ENCODE assay signal across 9 mouse cellular contexts in genomic region chr8:108798012-108798411, GRCm38 (mm10).
DNase-seq lines count a peak whose midpoint lies in the region; ATAC-seq and TF ChIP-seq lines count a peak whose summit lies in the region.
"Had no signal": no experiment of that assay in that cellular context is flagged by ENCODE, and none has a peak within 500 bp of the region (broad histone marks: within the 10 kb centered on the region; RNA-seq: fewer than 3 reads in every experiment).

No protein-coding gene starts in this region.

- no peaks in the 10 kb centered on the region for H3K27me3 ChIP-seq in liver, adult 2 months (ENCODE audit: control insufficient read depth, insufficient read depth, low read length)
- no peaks in the 10 kb centered on the region for H3K27me3 ChIP-seq in liver, embryonic 12.5 days (replicated peaks)
- no peaks in the 10 kb centered on the region for H3K27me3 ChIP-seq in cerebellum, adult 2 months (ENCODE audit: control insufficient read depth, insufficient read depth, low read length)
- no peaks in the 10 kb centered on the region for H3K27me3 ChIP-seq in heart, embryonic 14.5 days (ENCODE audit: control insufficient read depth, insufficient read depth, low read length)

- ATAC-seq in liver, embryonic 12.5 days: no peak
- peak; percentile 64 for ATAC-seq in heart, embryonic 14.5 days (ENCODE audit: insufficient number of reproducible peaks, insufficient read depth, low FRiP score, low read depth)

- no peak overlapping the region for H3K9ac ChIP-seq in liver, adult 2 months (ENCODE audit: low read depth, low read length)
- no peak overlapping the region for H3K9ac ChIP-seq in liver, embryonic 12.5 days
- H3K9ac ChIP-seq in heart, embryonic 14.5 days (ENCODE audit: low read length): no peak overlapping the region

- WGBS in liver, adult 2 months: 46% methylated on average over 12 of the region's 12 CpGs
- 77% methylated on average over 12 of the region's 12 CpGs for WGBS in liver, embryonic 12.5 days (ENCODE audit: insufficient replicate concordance)
- 8% methylated on average over 12 of the region's 12 CpGs for whole genome bisulfite sequencing in cerebellum, adult 2 months
- 36% methylated on average over 12 of the region's 12 CpGs for WGBS in heart, embryonic 14.5 days

- H3K27ac ChIP-seq in liver, adult 2 months (replicated peaks; ENCODE audit: insufficient read depth, low read depth, low read length): no peak overlapping the region
- no peak overlapping the region for H3K27ac ChIP-seq in liver, embryonic 12.5 days
- no peak overlapping the region for H3K27ac ChIP-seq in cerebellum, adult 2 months (ENCODE audit: insufficient read depth, low read length)
- peak overlapping the region; percentile 19 to 58; a peak in 3 of 4 replicates for H3K27ac ChIP-seq in heart, embryonic 14.5 days (replicated peaks in 1 of 2; ENCODE audit: control insufficient read depth in 1 of 2, insufficient read depth in 1 of 2, low read depth in 2 of 2, low read length in 2 of 2)
- H3K27ac ChIP-seq: layer of hippocampus, adult 2 months had no signal

- H3K36me3 ChIP-seq in liver, adult 2 months (ENCODE audit: control insufficient read depth, insufficient read depth, low read length): peaks cover 5% of the 10 kb centered on the region; the same call in 1 of the 2 replicates
- H3K36me3 ChIP-seq in liver, embryonic 12.5 days: peaks cover 32% of the 10 kb centered on the region
- peaks cover 34% of the 10 kb centered on the region for H3K36me3 ChIP-seq in heart, embryonic 14.5 days (ENCODE audit: control insufficient read depth, insufficient read depth, low read length)

- no peak for TF ChIP-seq CTCF in liver, adult 2 months (IDR thresholded peaks at IDR 0.05; ENCODE audit: low read depth, low read length)
- TF ChIP-seq CTCF in cerebellum, adult 2 months (IDR thresholded peaks at IDR 0.05; ENCODE audit: borderline replicate concordance, insufficient read depth, low read depth, low read length): no peak

- TF ChIP-seq POLR2A in liver, adult 2 months (IDR thresholded peaks at IDR 0.05; ENCODE audit: extremely low read depth, insufficient read depth, low read length): no peak
- TF ChIP-seq POLR2A in cerebellum, adult 2 months (IDR thresholded peaks at IDR 0.05; ENCODE audit: borderline replicate concordance, insufficient read depth, low read length): no peak

- H3K4me3 ChIP-seq in liver, adult 2 months (ENCODE audit: insufficient read depth, low read depth, low read length): no peak overlapping the region
- H3K4me3 ChIP-seq in liver, embryonic 12.5 days: no peak overlapping the region
- H3K4me3 ChIP-seq in cerebellum, adult 2 months (replicated peaks; ENCODE audit: insufficient read depth, low read depth, low read length): no peak overlapping the region
- H3K4me3 ChIP-seq in heart, embryonic 14.5 days (ENCODE audit: control insufficient read depth in 1 of 2, insufficient read depth in 1 of 2, low read depth in 1 of 2, low read length in 2 of 2): no peak overlapping the region
- H3K4me3 ChIP-seq: layer of hippocampus, adult 2 months had no signal

- H3K4me2 ChIP-seq in liver, embryonic 12.5 days: no peak overlapping the region
- H3K4me2 ChIP-seq in heart, embryonic 14.5 days (ENCODE audit: low read length): no peak overlapping the region

- H3K79me2 ChIP-seq in liver, adult 2 months (ENCODE audit: control insufficient read depth, insufficient read depth, low read length): 0 out of 2 replicates have a peak, but pooled peaks cover 9% of the 10 kb centered on the region

- H3K4me1 ChIP-seq in liver, adult 2 months (ENCODE audit: control insufficient read depth, insufficient read depth, low read length): no peaks in the 10 kb centered on the region
- H3K4me1 ChIP-seq in liver, embryonic 12.5 days: 0 out of 2 replicates have a peak, but pooled peaks cover 7% of the 10 kb centered on the region
- peaks cover 6% of the 10 kb centered on the region; the same call in 1 of the 2 replicates for H3K4me1 ChIP-seq in cerebellum, adult 2 months (ENCODE audit: control insufficient read depth, insufficient read depth, low read length)
- H3K4me1 ChIP-seq in heart, embryonic 14.5 days (ENCODE audit: control insufficient read depth in 2 of 2, insufficient read depth in 2 of 2, low read length in 2 of 2): peaks cover 12 to 14% of the 10 kb centered on the region in 2 experiments

- DNase-seq in liver, adult 2 months (ENCODE audit: extremely low read depth, low read depth, low spot score): peak; percentile 53
- peak; percentile 60 to 63 for DNase-seq in cerebellum, adult 2 months
- DNase-seq in kidney, postnatal 14 days: peak; percentile 94
- peak; percentile 45 for DNase-seq in mesoderm, embryonic 11.5 days (ENCODE audit: low read depth, low spot score)
- DNase-seq in urinary bladder, adult 18-20 months (ENCODE audit: low spot score in 2 of 2): peak; percentile 55 to 81
- no peak for DNase-seq in thymus, postnatal 25 days

- no peaks in the 10 kb centered on the region; the same call in 1 of the 2 replicates for H3K9me3 ChIP-seq in liver, embryonic 12.5 days (replicated peaks)
- H3K9me3 ChIP-seq in heart, embryonic 14.5 days (ENCODE audit: control insufficient read depth, low read length): 0 out of 2 replicates have a peak, but pooled peaks cover under 1% of the 10 kb centered on the region

Comparison
In these comparisons a context has a peak if more than half of its experiments do, and no peak if none do; other contexts are left out.
1. H3K27ac ChIP-seq: peak in heart, embryonic 14.5 days (2 of 2); none in liver, adult 2 months (single experiment), liver, embryonic 12.5 days (single experiment) and cerebellum, adult 2 months (single experiment).